Mouse (Mus musculus) MEL (cell line): ENCODE data around the gene Insl5. TPM values are rescaled to one million over a fixed set of nuclear protein-coding genes. Genes with fewer than 3 reads are reported as not detected.

Experiments
- DNase-seq: peaks from one replicate; pipeline ENCODE4 v3.0.0; 2011; ENCODE audit warnings: low read depth, low spot score
- H3K27ac ChIP-seq: 2 replicates; pipeline ENCODE4 v1.5.1; 2012; ENCODE audit warnings: low read depth, mild to moderate bottlenecking, control low read depth, low read length, moderate library complexity; ENCODE audit not compliant: control insufficient read depth
- H3K27me3 ChIP-seq, 2 experiments: fragments of 150-350 bp in 1 of 2; sonication (generic) in 1 of 2; 2 replicates each; pipeline ENCODE4 v1.6.1; 2012; ENCODE audit warnings: low read length in 2 of 2, mild to moderate bottlenecking in 2 of 2, improper control_type of control experiment in 1 of 2, moderate library complexity in 1 of 2; ENCODE audit not compliant: insufficient read depth in 2 of 2, control insufficient read depth in 1 of 2
- H3K36me3 ChIP-seq, 2 experiments: 2 replicates each; pipeline ENCODE4 v1.6.1; 2012 to 2014; ENCODE audit warnings: low read length in 2 of 2, improper control_type of control experiment in 1 of 2, inconsistent platforms in 1 of 2, mild to moderate bottlenecking in 1 of 2; ENCODE audit not compliant: insufficient read depth in 2 of 2, control insufficient read depth in 1 of 2
- H3K4me1 ChIP-seq, 2 experiments: fragments of 150-350 bp in 1 of 2; sonication (generic) in 1 of 2; 2 replicates each; pipeline ENCODE4 v1.6.1; 2012; ENCODE audit warnings: low read length in 2 of 2, improper control_type of control experiment in 1 of 2, mild to moderate bottlenecking in 1 of 2; ENCODE audit not compliant: insufficient read depth in 2 of 2, control insufficient read depth in 1 of 2
- H3K4me3 ChIP-seq, 2 experiments: fragments of 150-350 bp in 1 of 2; sonication (generic) in 1 of 2; 2 replicates each; pipeline ENCODE4 v1.5.1; 2012; ENCODE audit warnings: low read depth in 2 of 2, low read length in 2 of 2, mild to moderate bottlenecking in 2 of 2, moderate library complexity in 2 of 2, control low read depth in 1 of 2, improper control_type of control experiment in 1 of 2; ENCODE audit not compliant: control insufficient read depth in 1 of 2, insufficient read depth in 1 of 2
- H3K79me2 ChIP-seq: 2 replicates; pipeline ENCODE4 v1.6.1; 2012; ENCODE audit warnings: mild to moderate bottlenecking, low read length, moderate library complexity; ENCODE audit not compliant: control insufficient read depth, poor library complexity, insufficient read depth
- H3K9ac ChIP-seq: 2 replicates; pipeline ENCODE4 v1.6.1; 2012; ENCODE audit warnings: low read depth, mild to moderate bottlenecking, control low read depth, low read length, moderate library complexity; ENCODE audit not compliant: control insufficient read depth, poor library complexity, severe bottlenecking
- H3K9me3 ChIP-seq: fragments of 150-350 bp; sonication (generic); replicated peaks from 2 replicates; pipeline ENCODE4 v1.6.1; 2012; ENCODE audit warnings: mild to moderate bottlenecking, low read length, improper control_type of control experiment, moderate library complexity; ENCODE audit not compliant: insufficient read depth
- BHLHE40 ChIP-seq: IDR thresholded peaks from 2 replicates; pipeline ENCODE4 v1.6.1; 2012; ENCODE audit warnings: low read depth, mild to moderate bottlenecking, inconsistent platforms, low read length, improper control_type of control experiment, borderline replicate concordance
- CHD1 ChIP-seq: IDR thresholded peaks from 2 replicates; pipeline ENCODE4 v1.6.1; 2012; ENCODE audit warnings: low read depth, mild to moderate bottlenecking, inconsistent platforms, low read length, improper control_type of control experiment
- CHD2 ChIP-seq: IDR thresholded peaks from 2 replicates; pipeline ENCODE4 v1.6.1; 2011; ENCODE audit warnings: low read length, improper control_type of control experiment
- CTCF ChIP-seq, 3 experiments: IDR thresholded peaks in 2 of 3; conservative IDR thresholded peaks in 1 of 3; 2 replicates each; pipeline ENCODE4 v1.5.1; 2011 to 2012; ENCODE audit warnings: low read length in 3 of 3, low read depth in 2 of 3, mild to moderate bottlenecking in 2 of 3, improper control_type of control experiment in 1 of 3, inconsistent platforms in 1 of 3, mixed read lengths in 1 of 3, moderate library complexity in 1 of 3; ENCODE audit not compliant: control insufficient read depth in 1 of 3, insufficient read depth in 1 of 3, poor library complexity in 1 of 3, severe bottlenecking in 1 of 3
- ELF1 ChIP-seq: IDR thresholded peaks from 2 replicates; pipeline ENCODE4 v1.6.1; 2014; ENCODE audit warnings: low read depth, mild to moderate bottlenecking, inconsistent platforms, low read length, improper control_type of control experiment, moderate library complexity
- GABPA ChIP-seq: IDR thresholded peaks from 2 replicates; pipeline ENCODE4 v1.6.1; 2012; ENCODE audit warnings: low read depth, mild to moderate bottlenecking, inconsistent platforms, low read length, improper control_type of control experiment, moderate library complexity
- HCFC1 ChIP-seq: IDR thresholded peaks from 2 replicates; pipeline ENCODE4 v1.6.1; 2012; ENCODE audit warnings: low read depth, mild to moderate bottlenecking, inconsistent platforms, low read length, improper control_type of control experiment, moderate library complexity
- MAFK ChIP-seq: IDR thresholded peaks from 2 replicates; pipeline ENCODE4 v1.6.1; 2011; ENCODE audit warnings: low read depth, mild to moderate bottlenecking, low read length, improper control_type of control experiment, borderline replicate concordance
- MXI1 ChIP-seq: IDR thresholded peaks from 2 replicates; pipeline ENCODE4 v1.6.1; 2011; ENCODE audit warnings: mild to moderate bottlenecking, low read depth, low read length, improper control_type of control experiment
- MYB ChIP-seq: IDR thresholded peaks from 2 replicates; pipeline ENCODE4 v1.6.1; 2011; ENCODE audit warnings: mild to moderate bottlenecking, low read depth, low read length, improper control_type of control experiment
- MYC ChIP-seq: IDR thresholded peaks from 2 replicates; pipeline ENCODE4 v1.6.1; 2011; ENCODE audit warnings: low read depth, mild to moderate bottlenecking, low read length, improper control_type of control experiment, moderate library complexity
- NRF1 ChIP-seq: IDR thresholded peaks from 2 replicates; pipeline ENCODE4 v1.6.1; 2014; ENCODE audit warnings: low read depth, mild to moderate bottlenecking, inconsistent platforms, low read length, improper control_type of control experiment, moderate library complexity; ENCODE audit not compliant: poor library complexity, insufficient read depth, severe bottlenecking
- POLR2AphosphoS2 ChIP-seq: IDR thresholded peaks from 2 replicates; pipeline ENCODE4 v1.6.1; 2011; ENCODE audit warnings: low read length, improper control_type of control experiment
- POLR2AphosphoS5 ChIP-seq: IDR thresholded peaks from 2 replicates; pipeline ENCODE4 v1.6.1; 2012; ENCODE audit warnings: low read depth, borderline replicate concordance, mild to moderate bottlenecking, inconsistent platforms, low read length, moderate library complexity, mixed read lengths
- RCOR1 ChIP-seq: IDR thresholded peaks from 2 replicates; pipeline ENCODE4 v1.6.1; 2012; ENCODE audit warnings: low read depth, mild to moderate bottlenecking, inconsistent platforms, low read length, improper control_type of control experiment
- TBP ChIP-seq: IDR thresholded peaks from 2 replicates; pipeline ENCODE4 v1.8.0; 2011; ENCODE audit warnings: low read depth, low read length, improper control_type of control experiment
- TCF12 ChIP-seq: IDR thresholded peaks from 2 replicates; pipeline ENCODE4 v1.6.1; 2014; ENCODE audit warnings: low read depth, mild to moderate bottlenecking, inconsistent platforms, low read length, improper control_type of control experiment, moderate library complexity
- USF1 ChIP-seq: IDR thresholded peaks from 2 replicates; pipeline ENCODE4 v1.6.1; 2014; ENCODE audit warnings: low read depth, mild to moderate bottlenecking, inconsistent platforms, low read length, improper control_type of control experiment, moderate library complexity
- ZC3H11A ChIP-seq: IDR thresholded peaks from 2 replicates; pipeline ENCODE4 v1.6.1; 2012; ENCODE audit warnings: low read depth, mild to moderate bottlenecking, inconsistent platforms, low read length, improper control_type of control experiment
- ZKSCAN1 ChIP-seq: IDR thresholded peaks from 2 replicates; pipeline ENCODE4 v1.6.1; 2012; ENCODE audit warnings: low read depth, mild to moderate bottlenecking, inconsistent platforms, low read length, improper control_type of control experiment, moderate library complexity
- ZMIZ1 ChIP-seq: IDR thresholded peaks from 2 replicates; pipeline ENCODE4 v1.6.1; 2012; ENCODE audit warnings: low read depth, mild to moderate bottlenecking, inconsistent platforms, low read length, improper control_type of control experiment, moderate library complexity
- polyA plus RNA-seq, 2 experiments: library from polyadenylated mRNA; stranded (reverse) in 1 of 2; unstranded in 1 of 2; fragments of >175 nt in 1 of 2; fragments of >200 nt in 1 of 2; gene quantifications; 2 replicates each; pipeline versions ENCODE4 v1.2.1 to v1.2.4; 2012; ENCODE audit warnings: low replicate concordance in 2 of 2, low read depth in 1 of 2; ENCODE audit not compliant: insufficient read length in 2 of 2, insufficient read depth in 1 of 2, missing spikeins in 1 of 2
- total RNA-seq: library from RNA; depleted of rRNA; stranded (reverse); fragments of 300-350 nt; gene quantifications from 2 replicates; pipeline ENCODE4 v1.2.3, GENCODE M21; 2012

The Insl5 gene
- total and polyA plus RNA-seq, 3 experiments: not detected

DNA sequence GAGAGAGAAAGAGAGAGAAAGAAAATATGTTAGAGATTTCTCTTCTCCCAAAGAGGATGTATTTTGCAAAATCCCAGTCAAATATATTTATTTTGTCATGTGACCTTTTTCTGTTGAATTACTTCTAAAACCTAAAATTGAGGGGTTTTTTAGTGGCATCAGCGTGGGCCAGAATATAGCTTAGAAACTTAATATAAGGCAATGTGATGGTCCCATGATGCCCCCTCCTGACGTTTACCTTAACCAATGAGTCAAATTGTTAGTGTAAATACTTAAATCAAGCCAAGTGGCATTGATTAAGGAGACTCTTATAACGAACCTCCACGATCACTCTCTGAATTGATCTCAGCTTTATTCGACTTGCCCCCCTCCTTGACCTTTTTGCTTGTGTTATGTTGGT lies 52.5 kb downstream of the Insl5 start:
- H3K27ac ChIP-seq: no peak overlapping the region
- no peaks in the 10 kb centered on the region for H3K9me3 ChIP-seq
- no peaks in the 10 kb centered on the region for H3K79me2 ChIP-seq
- H3K9ac ChIP-seq: no peak overlapping the region
- TF ChIP-seq NRF1 (no peak), ZKSCAN1 (no peak), POLR2AphosphoS2 (no peak), MYC (no peak), POLR2AphosphoS5 (no peak), MXI1 (no peak), CHD2 (no peak)
- DNase-seq: no peak
- H3K27me3 ChIP-seq: no peaks in the 10 kb centered on the region; a peak in 1 of 4 replicates
- H3K36me3 ChIP-seq: no peaks in the 10 kb centered on the region
- no peak overlapping the region for H3K4me3 ChIP-seq
- H3K4me1 ChIP-seq: no peaks in the 10 kb centered on the region

DNA sequence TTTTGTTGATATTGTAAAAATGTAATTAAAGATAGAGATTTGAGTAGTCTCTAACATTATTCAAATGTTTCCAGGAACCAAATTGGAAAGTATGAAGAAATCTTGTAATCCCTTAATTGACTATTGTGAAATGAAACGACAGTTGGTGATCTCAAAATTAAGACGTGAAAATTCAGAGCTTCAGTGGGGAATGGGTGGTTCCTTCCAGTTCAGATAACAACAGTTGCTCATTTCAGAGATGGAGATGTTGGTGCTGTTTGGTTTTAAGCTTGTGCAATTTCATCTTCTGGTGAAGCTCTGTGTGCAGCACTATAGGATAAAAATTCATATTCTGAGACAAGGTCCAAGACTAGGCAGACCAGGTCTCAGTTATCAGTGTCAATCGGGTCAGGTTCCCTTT lies 54.6 kb downstream of the Insl5 start:
- no peak overlapping the region for H3K27ac ChIP-seq
- no peak for DNase-seq
- H3K27me3 ChIP-seq: no peaks in the 10 kb centered on the region; a peak in 1 of 4 replicates
- no peak overlapping the region for H3K4me3 ChIP-seq
- no peaks in the 10 kb centered on the region for H3K9me3 ChIP-seq
- no peaks in the 10 kb centered on the region for H3K4me1 ChIP-seq
- no peaks in the 10 kb centered on the region for H3K36me3 ChIP-seq
- TF ChIP-seq CTCF (IDR thresholded peaks at IDR 0.05 in 2 of 3, conservative IDR thresholded peaks at IDR 0.05 in 1 of 3; ENCODE audit: control insufficient read depth in 1 of 3, insufficient read depth in 1 of 3, low read depth in 2 of 3, low read length in 3 of 3, poor library complexity in 1 of 3, severe bottlenecking in 1 of 3) (no peak), TBP (no peak), BHLHE40 (no peak), CHD1 (no peak), USF1 (no peak), MYB (no peak), NRF1 (no peak), ELF1 (no peak), POLR2AphosphoS5 (no peak), GABPA (no peak), TCF12 (no peak), ZC3H11A (no peak), MAFK (no peak), RCOR1 (no peak), HCFC1 (no peak), ZMIZ1 (no peak)
- no peak overlapping the region for H3K9ac ChIP-seq
- H3K79me2 ChIP-seq: no peaks in the 10 kb centered on the region
